Mouse (Mus musculus) ES-Bruce4 (cell line): ENCODE results near the gene Arih1.

Experiments
- CTCF ChIP-seq: IDR thresholded peaks from one replicate; pipeline ENCODE4 v1.8.1; 2011; ENCODE audit warnings: low read depth, low read length
- EP300 ChIP-seq: IDR thresholded peaks from 2 replicates; pipeline ENCODE4 v1.6.1; 2011; ENCODE audit warnings: low read depth, low read length; ENCODE audit not compliant: insufficient read depth

DNA sequence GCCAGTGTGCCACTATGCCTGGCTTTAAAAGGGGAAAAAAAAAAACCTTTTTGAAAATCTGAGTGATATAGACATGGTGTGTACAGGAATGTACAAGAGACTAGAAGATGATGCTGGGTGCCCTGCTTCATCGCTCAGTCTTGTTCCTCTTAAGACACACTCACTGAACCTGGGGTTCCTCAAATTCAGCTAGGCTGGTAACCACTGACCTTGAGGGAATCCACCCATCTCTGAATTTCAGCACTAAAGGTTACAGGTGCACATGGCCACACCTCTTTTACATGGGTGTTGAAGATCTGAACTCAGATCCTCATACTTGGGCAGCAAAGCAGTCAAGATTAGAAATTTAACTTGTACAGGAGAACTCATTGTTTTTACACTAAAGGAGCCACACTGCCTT is 79.1 kb downstream of the Arih1 start:
- TF ChIP-seq CTCF = no peak
- TF ChIP-seq EP300 = no peak
